Mouse (Mus musculus) G1E-ER4 (cell line): ENCODE measurements around the gene Zdhhc1. TPM values are rescaled to one million over a fixed set of nuclear protein-coding genes. Genes with fewer than 3 reads are reported as not detected.

Experiments
- GATA1 ChIP-seq: IDR thresholded peaks from one replicate; pipeline ENCODE4 v1.8.0; 2012; ENCODE audit warnings: low read length, inconsistent platforms
- polyA plus RNA-seq: library from polyadenylated mRNA; stranded (reverse); fragments of >175 nt; gene quantifications from 2 replicates; pipeline ENCODE4 v1.2.3, GENCODE M21; 2012

The Zdhhc1 gene
- polyA plus RNA-seq, 1 experiment: 0.16 TPM

DNA sequence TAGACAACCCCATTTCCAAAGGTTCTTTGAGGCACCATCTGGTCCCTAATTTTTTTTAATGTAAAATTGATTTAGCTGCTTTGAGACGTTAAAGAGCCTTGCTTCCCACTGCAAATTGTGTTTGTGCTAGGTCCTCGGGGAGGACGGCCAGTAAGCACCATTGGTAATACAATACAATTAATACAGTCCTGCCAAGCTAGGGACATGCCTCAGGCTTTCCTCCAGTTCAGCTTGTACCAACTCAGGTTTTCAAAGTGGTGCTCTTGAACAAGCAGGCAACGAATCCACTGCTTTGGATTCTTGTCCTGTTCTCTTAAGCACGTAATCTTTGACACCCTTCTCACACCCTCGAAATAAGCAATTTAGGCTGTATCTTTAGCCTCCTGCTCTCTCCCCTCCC, 63.7 kb downstream of the Zdhhc1 start:
- TF ChIP-seq GATA1: no peak

DNA sequence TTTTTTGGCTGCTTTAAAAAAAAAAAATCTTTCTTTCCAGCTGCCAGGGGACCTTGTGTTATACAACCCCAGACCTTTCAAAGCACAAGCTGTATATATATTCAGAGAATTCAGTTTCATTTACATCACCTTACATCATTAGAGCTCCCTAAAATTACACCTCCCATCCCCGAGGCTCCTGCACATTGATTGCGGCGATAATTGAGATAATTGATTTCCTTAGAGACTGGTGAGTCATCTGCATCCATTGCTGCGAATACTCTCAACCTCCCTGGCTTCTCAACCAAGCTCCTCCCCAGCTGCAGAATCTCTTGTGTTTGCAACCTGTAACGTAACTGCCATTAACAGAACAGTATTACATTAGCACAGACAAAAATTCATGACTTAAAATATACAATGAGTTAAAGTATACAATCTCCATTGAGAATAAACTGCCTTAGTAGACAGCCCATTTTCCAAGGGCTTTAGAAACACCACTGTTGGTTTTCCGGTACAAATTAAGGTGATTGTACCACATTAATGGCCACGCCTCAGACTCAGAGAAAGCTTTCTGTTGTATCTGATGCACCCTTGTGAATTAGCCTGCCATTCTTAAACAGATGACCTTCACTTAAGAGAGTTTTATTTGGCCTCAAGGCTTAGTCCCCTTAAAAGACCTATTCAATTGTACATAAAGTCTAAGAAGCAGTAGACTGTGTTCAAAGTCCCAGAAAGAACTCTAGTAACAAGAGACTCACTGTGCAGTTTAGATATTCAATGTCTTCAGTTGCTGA, 64.8 kb downstream of the Zdhhc1 start:
- TF ChIP-seq GATA1: no peak

GRCm38 (mm10) chr8:105426878-105427277, 69.8 kb downstream of the Zdhhc1 start:
- no peak for TF ChIP-seq GATA1

Other genes starting within 250 kb of the Zdhhc1 start
- gene B3gnt9, start 241.7 kb downstream of the Zdhhc1 start, polyA plus RNA-seq: 13.1 and 16.3 TPM in 2 replicates
- gene Tradd, start 232.3 kb downstream of the Zdhhc1 start, polyA plus RNA-seq: 31.1 and 39.7 TPM in 2 replicates
- 7.0 and 8.3 TPM in 2 replicates for gene Fbxl8, start 232.3 kb downstream of the Zdhhc1 start, polyA plus RNA-seq
- 0.55 and 0.76 TPM in 2 replicates for gene Hsf4, start 227.1 kb downstream of the Zdhhc1 start, polyA plus RNA-seq
- gene Nol3, start 220.8 kb downstream of the Zdhhc1 start, polyA plus RNA-seq: 0.24 and 0.43 TPM in 2 replicates
- 1.6 and 1.8 TPM in 2 replicates for gene 4931428F04Rik, start 207.0 kb downstream of the Zdhhc1 start, polyA plus RNA-seq
- 1.3 and 1.4 TPM in 2 replicates for gene Exoc3l, start 200.8 kb downstream of the Zdhhc1 start, polyA plus RNA-seq
- 47.6 and 62.4 TPM in 2 replicates for gene E2f4, start 199.2 kb downstream of the Zdhhc1 start, polyA plus RNA-seq
- gene Elmo3, start 191.3 kb downstream of the Zdhhc1 start, polyA plus RNA-seq: 0.87 and 0.95 TPM in 2 replicates
- 3.4 and 4.3 TPM in 2 replicates for gene Lrrc29, start 170.6 kb downstream of the Zdhhc1 start, polyA plus RNA-seq
- 18.3 and 26.8 TPM in 2 replicates for gene Tmem208, start 170.5 kb downstream of the Zdhhc1 start, polyA plus RNA-seq
- gene Fhod1, start 148.9 kb downstream of the Zdhhc1 start, polyA plus RNA-seq: 7.3 and 7.7 TPM in 2 replicates
- 0.49 and 0.50 TPM in 2 replicates for gene Slc9a5, start 148.1 kb downstream of the Zdhhc1 start, polyA plus RNA-seq
- gene Plekhg4, start 123.6 kb downstream of the Zdhhc1 start, polyA plus RNA-seq: not detected in 2 replicates
- not detected in 2 replicates for gene Kctd19, start 83.4 kb downstream of the Zdhhc1 start, polyA plus RNA-seq
- not detected in 2 replicates for gene Lrrc36, start 83.3 kb downstream of the Zdhhc1 start, polyA plus RNA-seq
- not detected in 2 replicates for gene Tppp3, start 25.4 kb downstream of the Zdhhc1 start, polyA plus RNA-seq
- not detected in 2 replicates for gene Hsd11b2, start 21.9 kb upstream of the Zdhhc1 start, polyA plus RNA-seq
- 17.4 and 23.6 TPM in 2 replicates for gene Atp6v0d1, start 69.1 kb upstream of the Zdhhc1 start, polyA plus RNA-seq
- 56.3 and 62.8 TPM in 2 replicates for gene Ripor1, start 108.4 kb upstream of the Zdhhc1 start, polyA plus RNA-seq
- gene Ctcf, start 139.7 kb upstream of the Zdhhc1 start, polyA plus RNA-seq: 187 and 251 TPM in 2 replicates
- 0.10 TPM in 1 of 2 replicates, not detected in the other for gene Agrp, start 140.5 kb upstream of the Zdhhc1 start, polyA plus RNA-seq
- 1.3 and 1.7 TPM in 2 replicates for gene Carmil2, start 189.4 kb upstream of the Zdhhc1 start, polyA plus RNA-seq
- 32.7 and 72.3 TPM in 2 replicates for gene Acd, start 204.2 kb upstream of the Zdhhc1 start, polyA plus RNA-seq
- 8.1 TPM in 2 replicates for gene Pard6a, start 204.2 kb upstream of the Zdhhc1 start, polyA plus RNA-seq
- not detected in 2 replicates for gene 4933405L10Rik, start 210.8 kb upstream of the Zdhhc1 start, polyA plus RNA-seq
- gene Enkd1, start 211.3 kb upstream of the Zdhhc1 start, polyA plus RNA-seq: 40.0 and 52.9 TPM in 2 replicates